Mouse (Mus musculus): ENCODE measurements at regions not wholly inside any gene's neighbourhood (a gene's known extent, or its start where the extent isn't known, plus 50 kb on each side); places are given as distances from the start of the nearest gene placed in this dataset.

- 78% methylated on average over 5 of the region's 5 CpGs for WGBS
- no peaks in the 10 kb centered on the region for H3K36me3 ChIP-seq (replicated peaks)
Measured at GRCm38 (mm10) chr13:26318557-26318956, 451.4 kb downstream of the Hdgfl1 start.

GRCm38 (mm10) chr13:26312246-26313010 lies 457.5 kb downstream of the Hdgfl1 start:
- WGBS, result 61% methylated on average over 7 of the region's 7 CpGs
- Histone ChIP-seq H3K36me3 (replicated peaks) (no peaks in the 10 kb centered on the region), H3K4me1 (no peaks in the 10 kb centered on the region), H3K9ac (no peak overlapping the region), H3K27ac (no peak overlapping the region), H3K4me3 (no peak overlapping the region), H3K27me3 (replicated peaks) (no peaks in the 10 kb centered on the region), H3K4me2 (no peak overlapping the region), H3K9me3 (no peaks in the 10 kb centered on the region)
- no peak for ATAC-seq (replicated peaks)

More at GRCm38 (mm10) chr13:26318557-26318956, 451.4 kb downstream of the Hdgfl1 start:
- Histone ChIP-seq H3K9me3 (no peaks in the 10 kb centered on the region), H3K27ac (no peak overlapping the region), H3K27me3 (replicated peaks) (no peaks in the 10 kb centered on the region), H3K4me1 (no peaks in the 10 kb centered on the region), H3K9ac (no peak overlapping the region), H3K4me3 (no peak overlapping the region), H3K4me2 (no peak overlapping the region)
- no peak for ATAC-seq (replicated peaks)

- H3K27ac ChIP-seq, result no peak overlapping the region
- no peaks in the 10 kb centered on the region for H3K9me3 ChIP-seq
- H3K27me3 ChIP-seq (replicated peaks), result no peaks in the 10 kb centered on the region
- WGBS, result 61% methylated on average over 3 of the region's 3 CpGs
- H3K4me3 ChIP-seq, result no peak overlapping the region
- H3K36me3 ChIP-seq (replicated peaks), result no peaks in the 10 kb centered on the region
- no peak overlapping the region for H3K9ac ChIP-seq
- ATAC-seq (replicated peaks), result no peak
- H3K4me2 ChIP-seq, result no peak overlapping the region
- no peaks in the 10 kb centered on the region for H3K4me1 ChIP-seq
Measured at GRCm38 (mm10) chr13:26284073-26284444, 485.9 kb downstream of the Hdgfl1 start.

- no peak overlapping the region for H3K9ac ChIP-seq
- no peaks in the 10 kb centered on the region for H3K9me3 ChIP-seq
- H3K27me3 ChIP-seq (replicated peaks), result no peaks in the 10 kb centered on the region
- ATAC-seq (replicated peaks), result no peak; the same call in 1 of the 2 replicates
- H3K4me1 ChIP-seq, result no peaks in the 10 kb centered on the region
- H3K4me2 ChIP-seq, result no peak overlapping the region
- H3K36me3 ChIP-seq (replicated peaks), result no peaks in the 10 kb centered on the region
- no peak overlapping the region for H3K27ac ChIP-seq
- H3K4me3 ChIP-seq, result no peak overlapping the region
- 72% methylated on average over 6 of the region's 6 CpGs for WGBS
Measured at GRCm38 (mm10) chr13:26283397-26284072, 486.4 kb downstream of the Hdgfl1 start.

- 84% methylated on average over 3 of the region's 3 CpGs for WGBS
- no peaks in the 10 kb centered on the region for H3K36me3 ChIP-seq (replicated peaks)
- no peak overlapping the region for H3K4me3 ChIP-seq
- H3K4me1 ChIP-seq, result no peaks in the 10 kb centered on the region
- H3K27me3 ChIP-seq (replicated peaks), result no peaks in the 10 kb centered on the region
- no peak overlapping the region for H3K4me2 ChIP-seq
- ATAC-seq (replicated peaks), result no peak
- no peaks in the 10 kb centered on the region for H3K9me3 ChIP-seq
- no peak overlapping the region for H3K27ac ChIP-seq
- no peak overlapping the region for H3K9ac ChIP-seq
Measured at GRCm38 (mm10) chr13:26282291-26282690, 487.7 kb downstream of the Hdgfl1 start.

- no peak for ATAC-seq (replicated peaks)
- Histone ChIP-seq H3K4me1 (no peaks in the 10 kb centered on the region), H3K27me3 (replicated peaks) (no peaks in the 10 kb centered on the region), H3K9me3 (no peaks in the 10 kb centered on the region), H3K9ac (no peak overlapping the region), H3K27ac (no peak overlapping the region), H3K4me2 (no peak overlapping the region), H3K4me3 (no peak overlapping the region), H3K36me3 (replicated peaks) (no peaks in the 10 kb centered on the region)
- WGBS, result 94% methylated on average over 3 of the region's 3 CpGs
Measured at GRCm38 (mm10) chr13:26272850-26273249, 497.1 kb downstream of the Hdgfl1 start.

- no peak for ATAC-seq (replicated peaks)
Measured at GRCm38 (mm10) chr13:26267501-26267900, 502.5 kb downstream of the Hdgfl1 start.

GRCm38 (mm10) chr13:26235941-26236340 lies 534.0 kb downstream of the Hdgfl1 start:
- Histone ChIP-seq H3K9ac (no peak overlapping the region), H3K9me3 (no peaks in the 10 kb centered on the region), H3K36me3 (replicated peaks) (no peaks in the 10 kb centered on the region), H3K27me3 (replicated peaks) (no peaks in the 10 kb centered on the region), H3K4me3 (no peak overlapping the region), H3K27ac (no peak overlapping the region), H3K4me1 (no peaks in the 10 kb centered on the region), H3K4me2 (no peak overlapping the region)
- ATAC-seq (replicated peaks), result no peak
- WGBS, result 69% methylated on average over 5 of the region's 5 CpGs

More at GRCm38 (mm10) chr13:26267501-26267900, 502.5 kb downstream of the Hdgfl1 start:
- Histone ChIP-seq H3K27me3 (replicated peaks) (no peaks in the 10 kb centered on the region), H3K4me2 (no peak overlapping the region), H3K27ac (no peak overlapping the region), H3K9ac (no peak overlapping the region), H3K36me3 (replicated peaks) (no peaks in the 10 kb centered on the region), H3K4me3 (no peak overlapping the region), H3K9me3 (no peaks in the 10 kb centered on the region), H3K4me1 (no peaks in the 10 kb centered on the region)
- 95% methylated on average over 2 of the region's 2 CpGs for WGBS

- no peak for ATAC-seq (replicated peaks)
- no peak overlapping the region for H3K9ac ChIP-seq
- no peak overlapping the region for H3K27ac ChIP-seq
- H3K27me3 ChIP-seq (replicated peaks), result no peaks in the 10 kb centered on the region
- no peaks in the 10 kb centered on the region for H3K36me3 ChIP-seq (replicated peaks)
- no peaks in the 10 kb centered on the region for H3K9me3 ChIP-seq
- no peak overlapping the region for H3K4me2 ChIP-seq
- 85% methylated on average over 1 of the region's 1 CpGs for WGBS
- H3K4me3 ChIP-seq, result no peak overlapping the region
- no peaks in the 10 kb centered on the region for H3K4me1 ChIP-seq
Measured at GRCm38 (mm10) chr13:26234703-26235102, 535.3 kb downstream of the Hdgfl1 start.

GRCm38 (mm10) chr13:26217299-26217698 lies 552.7 kb downstream of the Hdgfl1 start:
- no peak overlapping the region for H3K4me3 ChIP-seq
- H3K9ac ChIP-seq, result no peak overlapping the region
- no peak for ATAC-seq (replicated peaks)
- H3K9me3 ChIP-seq, result no peaks in the 10 kb centered on the region
- H3K36me3 ChIP-seq (replicated peaks), result no peaks in the 10 kb centered on the region
- H3K4me2 ChIP-seq, result no peak overlapping the region
- H3K27me3 ChIP-seq (replicated peaks), result no peaks in the 10 kb centered on the region
- WGBS, result 84% methylated on average over 3 of the region's 3 CpGs
- no peaks in the 10 kb centered on the region for H3K4me1 ChIP-seq
- H3K27ac ChIP-seq, result no peak overlapping the region

GRCm38 (mm10) chr13:26216579-26216978 lies 553.4 kb downstream of the Hdgfl1 start:
- ATAC-seq (replicated peaks), result no peak
- no peaks in the 10 kb centered on the region for H3K36me3 ChIP-seq (replicated peaks)
- no peaks in the 10 kb centered on the region for H3K9me3 ChIP-seq
- no peaks in the 10 kb centered on the region for H3K4me1 ChIP-seq
- H3K27ac ChIP-seq, result no peak overlapping the region
- no peak overlapping the region for H3K9ac ChIP-seq
- H3K4me3 ChIP-seq, result no peak overlapping the region
- no peaks in the 10 kb centered on the region for H3K27me3 ChIP-seq (replicated peaks)
- no peak overlapping the region for H3K4me2 ChIP-seq

- Histone ChIP-seq H3K4me1 (no peaks in the 10 kb centered on the region), H3K9me3 (no peaks in the 10 kb centered on the region), H3K4me3 (no peak overlapping the region), H3K4me2 (no peak overlapping the region), H3K36me3 (replicated peaks) (no peaks in the 10 kb centered on the region), H3K9ac (no peak overlapping the region), H3K27me3 (replicated peaks) (no peaks in the 10 kb centered on the region), H3K27ac (no peak overlapping the region)
- 75% methylated on average over 1 of the region's 1 CpGs for WGBS
- no peak for ATAC-seq (replicated peaks)
Measured at GRCm38 (mm10) chr13:26205532-26206105, 564.3 kb downstream of the Hdgfl1 start.
